Mouse (Mus musculus): Measurements from ENCODE around the gene Mrs2. TPM values are rescaled to one million over a fixed set of nuclear protein-coding genes. Genes with fewer than 3 reads are reported as not detected.

Gene Mrs2
- 29.4 and 37.4 TPM in 2 replicates for polyA plus RNA-seq (2012; rRNA removed)

GRCm38 (mm10) chr13:25019793-25020539 is at the start of gene Mrs2:
Gene Mrs2, minus strand, starts transcription at chr13:25020379.

DNA sequence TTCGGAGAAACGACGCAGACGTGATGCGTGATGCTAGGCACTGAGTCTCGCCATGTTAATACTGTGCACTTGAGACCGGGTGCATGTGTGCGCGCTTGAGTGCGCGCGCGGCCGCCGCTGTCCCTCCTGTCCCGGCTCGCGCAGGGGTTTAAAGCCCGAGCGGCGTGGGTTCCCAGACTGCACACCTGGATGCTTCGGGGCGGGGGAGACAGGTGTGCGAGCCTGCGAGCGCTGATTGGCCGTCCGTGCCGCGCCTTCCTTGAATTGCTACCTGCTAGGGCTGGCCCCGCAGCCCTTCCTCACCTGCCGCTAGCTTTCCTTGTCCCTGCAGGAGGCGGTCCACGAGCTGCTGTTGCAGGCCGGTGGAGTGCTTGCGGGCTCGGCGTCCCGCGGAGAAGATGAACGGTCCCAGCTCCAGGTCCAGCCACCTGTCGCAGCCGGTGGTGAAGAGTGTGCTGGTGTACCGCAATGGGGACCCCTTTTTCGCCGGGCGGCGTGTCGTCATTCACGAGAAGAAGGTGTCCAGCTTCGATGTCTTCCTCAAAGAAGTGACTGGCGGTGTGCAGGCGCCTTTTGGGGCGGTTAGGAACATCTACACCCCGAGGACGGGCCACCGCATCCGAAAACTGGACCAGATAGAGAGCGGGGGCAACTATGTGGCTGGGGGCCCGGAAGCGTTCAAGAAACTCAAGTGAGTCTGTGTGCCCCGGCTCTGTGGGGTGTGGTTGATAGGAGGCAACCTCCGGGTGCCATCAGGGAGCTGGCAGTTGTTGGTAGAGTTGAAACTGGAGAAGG is 35.9 kb upstream of the Mrs2 start, which contains the start of gene Dcdc2a:
Gene Dcdc2a (plus strand): TSS at position 132 of the 795 bp plus-strand sequence.

GRCm38 (mm10) chr13:24942512-24943282 is 77.5 kb downstream of the Mrs2 start, which contains the start of gene Gpld1:
Gene Gpld1, plus strand, starts transcription at chr13:24943152.

Other genes with a start within 250 kb of the Mrs2 start
- gene BC005537, start 218.7 kb downstream of the Mrs2 start, polyA plus RNA-seq (2012; rRNA removed): 20.8 and 23.1 TPM in 2 replicates
- gene Acot13, start 188.8 kb downstream of the Mrs2 start, polyA plus RNA-seq (2012; rRNA removed): 33.6 and 56.4 TPM in 2 replicates
- gene Tdp2, start 188.7 kb downstream of the Mrs2 start, polyA plus RNA-seq (2012; rRNA removed): 13.6 and 27.2 TPM in 2 replicates
- 0.29 and 0.40 TPM in 2 replicates for gene D130043K22Rik, start 175.2 kb downstream of the Mrs2 start, polyA plus RNA-seq (2012; rRNA removed)
- 5.6 and 6.9 TPM in 2 replicates for gene Aldh5a1, start 82.7 kb downstream of the Mrs2 start, polyA plus RNA-seq (2012; rRNA removed)
- gene Gpld1, start 77.2 kb downstream of the Mrs2 start, polyA plus RNA-seq (2012; rRNA removed): 2.4 and 2.9 TPM in 2 replicates
- 0.01 TPM in 1 of 2 replicates, not detected in the other for gene Dcdc2a, start 35.6 kb upstream of the Mrs2 start, polyA plus RNA-seq (2012; rRNA removed)

Data from colon, adult 2 months (tissue).